Mouse (Mus musculus) hindbrain, embryonic 11.5 days (tissue): ENCODE data around the gene Mmd2. TPM values are rescaled to one million over a fixed set of nuclear protein-coding genes. Genes with fewer than 3 reads are reported as not detected.
A peak's percentile ranks its signal among the peaks of the same experiment; 100 is the strongest.

ENCODE experiments used
- ATAC-seq: fragments of 200-750 bp; cut with Nextera tagmentation; 2 replicates; pipeline ENCODE4 v1.8.0; 2017; ENCODE audit warnings: mild to moderate bottlenecking, moderate TSS enrichment, moderate library complexity; ENCODE audit not compliant: low FRiP score
- DNase-seq: peaks from one replicate; pipeline ENCODE4 v3.0.0-alpha.2; 2015; ENCODE audit warnings: low spot score
- H3K27ac ChIP-seq: fragments of 300-500 bp; sonication (generic); 2 replicates; pipeline ENCODE4 v1.5.1; 2014; ENCODE audit warnings: mild to moderate bottlenecking, low read depth, low read length
- H3K27me3 ChIP-seq: fragments of 300-500 bp; sonication (generic); 2 replicates; pipeline ENCODE4 v1.6.1; 2014; ENCODE audit warnings: mild to moderate bottlenecking, low read length, moderate library complexity, mixed read lengths; ENCODE audit not compliant: control insufficient read depth, insufficient read depth
- H3K36me3 ChIP-seq: fragments of 300-500 bp; sonication (generic); 2 replicates; pipeline ENCODE4 v1.6.1; 2014; ENCODE audit warnings: mild to moderate bottlenecking, low read length, moderate library complexity, mixed read lengths; ENCODE audit not compliant: control insufficient read depth, insufficient read depth
- H3K4me1 ChIP-seq: fragments of 300-500 bp; sonication (generic); replicated peaks from 2 replicates; pipeline ENCODE4 v1.6.1; 2014; ENCODE audit warnings: low read length, mixed read lengths; ENCODE audit not compliant: control insufficient read depth, insufficient read depth
- H3K4me2 ChIP-seq: fragments of 300-500 bp; sonication (generic); replicated peaks from 2 replicates; pipeline ENCODE4 v1.6.1; 2014; ENCODE audit warnings: mild to moderate bottlenecking, low read depth, low read length
- H3K4me3 ChIP-seq: fragments of 300-500 bp; sonication (generic); 2 replicates; pipeline ENCODE4 v1.5.1; 2014; ENCODE audit warnings: low read depth, low read length
- H3K9ac ChIP-seq: fragments of 300-500 bp; sonication (generic); 2 replicates; pipeline ENCODE4 v1.6.1; 2014; ENCODE audit warnings: low read depth, low read length
- H3K9me3 ChIP-seq: fragments of 300-500 bp; sonication (generic); 2 replicates; pipeline ENCODE4 v1.6.1; 2016; ENCODE audit warnings: low read length; ENCODE audit not compliant: control insufficient read depth
- WGBS: fragments of 180-500 bp; shearing (Covaris S2); extraction: QIAGEN DNeasy Blood & Tissue Kit; methylation state at CpG from one replicate; pipeline ENCODE4 v1.1.7; 2014; 5-methylcytosine and 5-hydroxymethylcytosine counted together
- polyA plus RNA-seq: library from polyadenylated mRNA; unstranded; fragments of >200 nt; fragmentation: Nextera tagmentation; extraction: Ambion mirVana; gene quantifications from 2 replicates; pipeline ENCODE4 v1.2.1, GENCODE M21; 2014

Gene Mmd2
- polyA plus RNA-seq, 1 experiment from 2014 or later: 5.0 TPM

DNA sequence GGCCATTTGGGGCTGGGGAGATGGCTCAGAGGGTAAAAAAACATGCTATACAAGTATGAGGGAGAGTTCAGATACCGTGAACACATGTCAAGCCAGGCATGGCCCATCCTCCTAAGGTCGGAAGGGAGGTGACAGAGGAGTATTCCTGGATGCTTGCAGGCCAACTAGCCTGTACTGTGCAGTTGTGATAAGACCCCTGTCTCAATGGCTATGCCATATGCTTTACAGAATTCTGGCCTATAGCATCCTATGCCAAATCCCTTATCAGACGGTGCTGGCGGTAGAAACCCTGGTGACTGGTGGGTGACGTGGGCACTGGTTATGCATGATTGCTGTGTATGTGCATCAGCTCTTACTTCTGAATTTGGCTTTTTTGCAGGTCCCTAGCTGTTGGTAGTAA, 29.2 kb upstream of the Mmd2 start:
- DNase-seq (no peak), ATAC-seq (no peak)
- H3K4me1 ChIP-seq: no peaks in the 10 kb centered on the region
- no peak overlapping the region for H3K4me3 ChIP-seq
- H3K27ac ChIP-seq: no peak overlapping the region
- no peak overlapping the region for H3K4me2 ChIP-seq
- H3K9ac ChIP-seq: no peak overlapping the region
- H3K27me3 ChIP-seq: no peaks in the 10 kb centered on the region
- 92% methylated on average over 5 of the region's 5 CpGs for WGBS
- H3K9me3 ChIP-seq: no peaks in the 10 kb centered on the region
- H3K36me3 ChIP-seq: no peaks in the 10 kb centered on the region; the same call in 1 of the 2 replicates

DNA sequence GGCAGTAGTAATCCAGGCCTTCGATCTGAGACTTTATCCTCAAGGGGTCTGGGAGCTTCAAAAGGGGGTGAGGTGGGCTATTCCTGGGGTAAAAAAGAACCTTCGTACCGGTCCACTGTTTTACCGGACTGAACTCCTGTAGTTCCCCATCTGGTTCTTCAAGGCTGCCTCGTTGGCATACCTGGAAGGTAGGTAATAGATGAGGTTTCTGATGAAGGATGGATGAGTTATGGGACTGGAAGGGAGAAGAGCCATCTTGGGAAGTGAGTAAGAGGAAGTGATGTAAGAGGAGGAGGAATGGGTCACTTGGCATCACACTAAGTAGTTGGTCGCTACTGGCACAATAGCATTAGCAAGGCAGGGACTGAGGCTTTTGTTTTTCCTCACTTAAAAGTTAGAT, 21.6 kb upstream of the Mmd2 start:
- DNase-seq: peak; percentile 17
- 13% methylated on average over 6 of the region's 6 CpGs for WGBS
- Histone ChIP-seq H3K9ac (peak overlapping the region; percentile 83), H3K9me3 (no peaks in the 10 kb centered on the region), H3K4me2 (peak overlapping the region; percentile 84), H3K27ac (no peak overlapping the region), H3K4me1 (0 out of 2 replicates have a peak, but pooled peaks cover 4% of the 10 kb centered on the region), H3K4me3 (peak overlapping the region; percentile 80), H3K36me3 (no peaks in the 10 kb centered on the region), H3K27me3 (no peaks in the 10 kb centered on the region)
- no peak for ATAC-seq

DNA sequence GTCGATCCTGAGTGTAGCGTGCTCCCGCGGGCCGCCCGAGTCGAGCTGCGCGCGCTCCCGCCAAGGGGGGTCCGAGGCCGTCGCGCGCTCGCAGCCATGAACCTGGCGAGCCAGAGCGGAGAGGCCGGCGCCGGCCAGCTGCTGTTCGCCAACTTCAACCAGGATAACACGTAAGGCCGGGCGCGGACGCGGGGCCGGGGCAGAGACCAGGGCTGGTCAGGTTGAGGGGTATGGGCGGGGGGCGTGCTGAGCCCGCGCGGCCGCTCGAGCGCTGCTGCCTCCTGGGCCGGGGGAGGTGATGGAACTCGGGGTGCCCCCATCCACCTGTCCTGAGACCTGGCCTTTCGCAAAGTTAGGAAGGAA, 21.0 kb upstream of the Mmd2 start:
- Histone ChIP-seq H3K4me3 (peak overlapping the region; percentile 80), H3K9ac (peak overlapping the region; percentile 83), H3K4me1 (0 out of 2 replicates have a peak, but pooled peaks cover 4% of the 10 kb centered on the region), H3K9me3 (no peaks in the 10 kb centered on the region), H3K27me3 (no peaks in the 10 kb centered on the region), H3K4me2 (peak overlapping the region; percentile 84), H3K27ac (peak overlapping the region; percentile 71), H3K36me3 (no peaks in the 10 kb centered on the region)
- under 1% methylated on average over 29 of the region's 41 CpGs for WGBS
- peak; percentile 79 for ATAC-seq
- DNase-seq: no peak

DNA sequence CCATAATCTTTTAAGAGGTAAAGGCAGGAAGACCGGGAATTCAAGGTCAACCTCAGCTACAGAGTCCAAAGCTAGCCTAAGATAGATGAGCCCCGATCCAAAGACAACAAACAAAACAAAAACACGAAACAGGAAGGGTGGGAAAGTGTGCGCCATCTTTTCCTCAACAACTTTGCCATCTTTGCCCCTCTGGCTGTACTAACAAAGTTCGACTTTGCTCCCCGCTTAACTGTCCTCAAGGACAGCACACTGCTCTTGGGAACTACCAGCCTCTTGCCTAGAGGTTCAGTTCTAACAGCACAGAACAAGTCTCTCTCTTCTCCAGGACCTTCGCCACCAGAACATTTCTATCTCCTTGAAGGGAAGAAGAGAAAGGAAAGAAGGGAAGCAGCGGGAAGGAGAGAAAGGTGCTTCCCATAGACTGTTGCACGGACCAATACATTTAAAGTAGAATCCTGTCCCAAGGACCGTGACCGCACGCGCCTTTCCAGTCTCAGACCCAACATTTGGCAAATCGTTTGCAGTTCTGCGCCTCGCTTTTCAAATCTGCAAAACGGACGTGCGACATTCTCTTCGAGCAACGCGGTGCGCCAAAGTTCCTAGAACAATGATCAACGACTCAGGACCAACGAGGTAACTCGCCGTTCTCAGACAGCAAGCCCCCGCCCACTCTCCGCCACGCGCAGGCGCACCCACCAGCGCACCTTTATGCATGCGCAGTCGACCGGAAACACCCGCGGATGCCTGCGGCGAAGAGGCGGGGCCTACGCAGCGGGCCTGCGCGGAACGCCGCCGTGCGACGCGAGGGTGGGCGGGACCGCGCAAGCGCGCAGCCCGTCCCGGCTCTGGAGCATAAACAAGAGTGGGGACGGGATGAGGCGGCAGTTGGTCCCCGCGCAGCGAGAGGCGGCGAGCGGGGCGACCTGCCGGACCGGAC, 20.4 kb upstream of the Mmd2 start:
- peak; percentile 96 for ATAC-seq
- Histone ChIP-seq H3K4me2 (peak overlapping the region; percentile 84), H3K9ac (peak overlapping the region; percentile 83), H3K27ac (peak overlapping the region; percentile 71), H3K27me3 (no peaks in the 10 kb centered on the region), H3K4me1 (0 out of 2 replicates have a peak, but pooled peaks cover 4% of the 10 kb centered on the region), H3K9me3 (no peaks in the 10 kb centered on the region), H3K4me3 (peak overlapping the region; percentile 80), H3K36me3 (no peaks in the 10 kb centered on the region)
- peak; percentile 97 for DNase-seq
- 1% methylated on average over 64 of the region's 69 CpGs for WGBS

DNA sequence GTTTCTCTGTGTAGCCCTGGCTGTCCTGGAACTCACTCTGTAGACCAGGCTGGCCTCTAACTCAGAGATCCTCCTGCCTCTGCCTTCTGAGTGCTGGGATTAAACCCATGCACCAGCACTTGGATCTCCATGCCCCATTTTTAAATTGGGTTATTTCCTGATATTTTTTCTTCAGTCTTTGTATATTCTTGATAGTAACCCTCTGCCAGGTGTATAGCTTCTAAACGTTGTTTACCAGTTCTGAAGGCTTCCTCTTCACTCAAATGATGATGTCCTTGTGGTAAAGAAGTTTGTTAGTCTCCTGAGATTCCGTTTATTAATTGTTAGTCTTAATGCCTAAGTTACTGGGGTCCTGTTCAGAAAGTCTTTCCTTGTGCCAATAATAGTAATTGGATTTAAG, 18.8 kb upstream of the Mmd2 start, which contains the start of gene Wipi2:
Gene Wipi2 (plus strand): TSS at position 301 of the 400 bp plus-strand sequence.
- no peaks in the 10 kb centered on the region for H3K36me3 ChIP-seq
- WGBS: 89% methylated on average over 2 of the region's 2 CpGs
- H3K4me2 ChIP-seq: peak within 1 kb of the TSS; percentile 64
- no peak within 1 kb of the TSS for H3K27ac ChIP-seq
- 0 out of 2 replicates have a peak, but pooled peaks cover 4% of the 10 kb centered on the region for H3K4me1 ChIP-seq
- H3K9me3 ChIP-seq: no peaks in the 10 kb centered on the region
- H3K4me3 ChIP-seq: peak within 1 kb of the TSS; percentile 80
- peak within 1 kb of the TSS; percentile 69; the same call in 1 of the 2 replicates for H3K9ac ChIP-seq
- DNase-seq (no peak), ATAC-seq (no peak)
- H3K27me3 ChIP-seq: no peaks in the 10 kb centered on the region

DNA sequence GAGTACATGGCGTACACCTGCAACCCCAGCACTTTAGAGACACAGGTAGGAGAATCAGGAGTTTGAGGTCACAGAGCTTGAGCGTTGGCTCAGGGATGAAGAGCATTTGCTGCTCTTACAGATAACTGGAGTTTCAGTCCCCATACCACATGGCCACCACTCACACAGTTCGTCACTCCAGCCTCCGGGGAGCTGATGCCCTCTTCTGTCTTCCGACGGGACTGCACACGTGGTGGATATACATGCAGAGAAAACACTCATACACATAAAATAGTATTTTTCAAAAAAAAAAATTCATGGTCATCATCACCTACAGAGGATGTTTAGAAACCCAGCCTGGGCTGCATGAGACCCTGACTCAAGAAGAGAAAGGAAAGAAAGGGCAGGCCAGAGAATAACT, 14.5 kb upstream of the Mmd2 start:
- DNase-seq (no peak), ATAC-seq (no peak)
- Histone ChIP-seq H3K4me3 (no peak overlapping the region), H3K4me2 (no peak overlapping the region), H3K4me1 (no peaks in the 10 kb centered on the region), H3K9me3 (no peaks in the 10 kb centered on the region), H3K36me3 (no peaks in the 10 kb centered on the region), H3K27me3 (no peaks in the 10 kb centered on the region), H3K27ac (no peak overlapping the region), H3K9ac (no peak overlapping the region)
- 90% methylated on average over 7 of the region's 7 CpGs for WGBS

DNA sequence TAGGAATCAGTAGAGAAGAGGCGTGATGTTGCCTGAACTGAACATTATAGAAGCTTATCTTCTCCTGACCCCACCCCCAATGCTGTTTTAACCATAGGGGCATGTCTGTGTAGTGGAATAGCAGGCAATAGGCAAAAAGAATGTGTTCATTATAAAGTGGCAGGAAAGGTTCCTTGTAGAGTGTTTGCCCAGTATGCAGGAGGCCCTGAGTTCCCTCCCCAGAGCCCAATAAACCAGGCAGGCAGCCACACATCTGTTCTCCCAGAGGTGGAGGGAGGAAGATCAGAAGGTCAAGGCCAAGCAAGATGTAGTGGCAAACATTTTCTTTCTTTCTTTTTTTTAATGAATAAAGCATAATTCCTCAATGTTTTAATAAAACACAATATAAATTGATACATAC, 13.5 kb upstream of the Mmd2 start:
- Histone ChIP-seq H3K27ac (no peak overlapping the region), H3K4me1 (no peaks in the 10 kb centered on the region), H3K4me3 (no peak overlapping the region), H3K27me3 (no peaks in the 10 kb centered on the region), H3K9ac (no peak overlapping the region), H3K36me3 (no peaks in the 10 kb centered on the region), H3K4me2 (no peak overlapping the region), H3K9me3 (no peaks in the 10 kb centered on the region)
- ATAC-seq: no peak
- 74% methylated on average over 1 of the region's 1 CpGs for WGBS
- DNase-seq: no peak

DNA sequence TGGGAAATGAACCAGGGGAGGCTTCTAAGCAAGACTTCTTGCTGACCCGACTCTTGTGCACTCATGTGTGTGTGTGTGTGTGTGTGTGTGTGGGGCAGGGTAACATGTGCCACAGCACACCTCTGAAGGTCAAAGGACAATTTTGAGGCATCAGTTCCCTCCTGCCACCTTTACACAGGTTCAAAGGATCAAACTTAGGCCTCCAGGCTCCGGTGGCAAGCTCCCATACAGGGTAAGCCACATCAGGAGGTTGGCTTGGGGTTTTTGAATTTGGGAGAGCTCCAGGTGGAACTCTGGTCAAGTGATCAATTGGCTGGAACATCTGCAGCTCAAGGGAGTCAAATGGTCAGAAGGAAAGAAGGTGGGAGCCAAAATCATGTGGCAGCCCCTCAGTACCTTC, 12.8 kb upstream of the Mmd2 start:
- no peak overlapping the region for H3K27ac ChIP-seq
- WGBS: 80% methylated on average over 2 of the region's 2 CpGs

DNA sequence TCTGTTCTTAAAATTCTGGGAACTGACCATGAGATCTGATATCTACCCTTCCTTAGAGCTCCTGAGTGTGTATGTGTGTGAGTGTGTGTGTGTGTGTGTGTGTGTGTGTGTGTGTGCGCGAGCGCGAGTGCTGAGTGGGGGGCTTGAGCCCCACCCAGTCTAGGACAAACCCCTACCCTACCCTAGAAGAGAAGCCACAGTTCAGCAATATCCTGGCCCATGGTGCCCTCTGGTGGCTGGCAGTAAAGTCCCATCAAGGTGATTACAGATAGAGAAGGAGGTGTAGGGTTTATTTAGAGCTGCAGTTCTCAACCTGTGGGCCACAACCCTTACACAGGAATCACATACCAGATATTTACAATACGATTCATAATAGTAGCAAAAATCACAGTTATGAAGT, 11.3 kb upstream of the Mmd2 start:
- Histone ChIP-seq H3K4me3 (no peak overlapping the region), H3K27ac (no peak overlapping the region), H3K9ac (no peak overlapping the region), H3K9me3 (no peaks in the 10 kb centered on the region), H3K27me3 (no peaks in the 10 kb centered on the region), H3K4me1 (no peaks in the 10 kb centered on the region), H3K36me3 (no peaks in the 10 kb centered on the region), H3K4me2 (no peak overlapping the region)
- peak; percentile 66 for DNase-seq
- WGBS: 25% methylated on average over 5 of the region's 5 CpGs
- ATAC-seq: peak; percentile 54

More for the DNA sequence above, 12.8 kb upstream of the Mmd2 start:
- ATAC-seq (no peak), DNase-seq (no peak)
- Histone ChIP-seq H3K27me3 (no peaks in the 10 kb centered on the region), H3K36me3 (no peaks in the 10 kb centered on the region), H3K9ac (no peak overlapping the region), H3K4me2 (no peak overlapping the region), H3K4me1 (no peaks in the 10 kb centered on the region), H3K9me3 (no peaks in the 10 kb centered on the region), H3K4me3 (no peak overlapping the region)
